Mouse (Mus musculus): Measurements from ENCODE around the gene Atcay.

DNA sequence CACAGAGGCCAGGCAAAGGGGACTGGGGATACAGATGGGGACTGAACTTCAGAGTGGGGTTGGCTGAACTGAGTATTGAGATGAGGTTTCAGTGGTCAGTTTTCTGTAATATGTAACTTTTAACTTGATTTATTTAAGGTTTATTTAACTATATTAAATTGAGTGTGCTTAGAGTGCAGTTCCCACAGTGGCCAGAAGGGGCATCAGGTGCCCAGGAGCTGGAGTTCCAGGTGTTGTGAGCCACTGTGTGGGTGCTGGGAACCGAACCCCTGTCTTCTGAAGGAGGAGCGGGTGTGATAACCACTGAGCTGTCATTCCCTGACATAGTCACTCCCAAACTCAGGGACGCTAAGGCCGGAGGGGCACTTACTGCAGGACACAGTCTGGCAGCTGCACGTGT, 20.5 kb downstream of the Atcay start:
- TF ChIP-seq POLR2A (IDR thresholded peaks at IDR 0.05; ENCODE audit: control insufficient read depth, low read depth, low read length), result no peak
- peak; percentile 65; the same call in 1 of the 2 replicates for TF ChIP-seq CTCF (IDR thresholded peaks at IDR 0.05; ENCODE audit: control insufficient read depth, insufficient read depth, insufficient replicate concordance, low read depth, low read length)

All from testis, adult 2 months (tissue).